In genomic region chr10:5922294-5922828, GRCm38 (mm10) we compare ENCODE assay signal across 8 mouse cellular contexts. TPM values are rescaled to one million over a fixed set of nuclear protein-coding genes. Genes with fewer than 3 reads are reported as not detected.
DNase-seq lines count a peak whose midpoint lies in the region; ATAC-seq lines count a peak whose summit lies in the region.

Gene Rgs17, minus strand, starts transcription at chr10:5922400.

- H3K4me3 ChIP-seq in forebrain, embryonic 11.5 days (ENCODE audit: low read depth, low read length) = peak within 1 kb of the TSS; percentile 66
- peak within 1 kb of the TSS; percentile 65 for H3K4me3 ChIP-seq in heart, embryonic 16.5 days (ENCODE audit: low read length)

- peak within 1 kb of the TSS; percentile 76 for H3K9ac ChIP-seq in forebrain, embryonic 11.5 days (ENCODE audit: low read length)
- peak within 1 kb of the TSS; percentile 64 for H3K9ac ChIP-seq in heart, embryonic 16.5 days (ENCODE audit: low read length)

- peak; percentile 94 for ATAC-seq in forebrain, embryonic 11.5 days (replicated peaks; ENCODE audit: low FRiP score)
- peak; percentile 85 for ATAC-seq in heart, embryonic 16.5 days (replicated peaks; ENCODE audit: extremely low read depth, insufficient read depth, low FRiP score)
- no peak for ATAC-seq in inflammation-experienced regulatory T-cells, adult 6 months

- H3K36me3 ChIP-seq in forebrain, embryonic 11.5 days (ENCODE audit: control insufficient read depth, insufficient read depth, low read length) = no peaks in the 10 kb centered on the region
- no peaks in the 10 kb centered on the region for H3K36me3 ChIP-seq in heart, embryonic 16.5 days (ENCODE audit: control insufficient read depth, insufficient read depth)

- H3K4me2 ChIP-seq in forebrain, embryonic 11.5 days (ENCODE audit: low read depth, low read length, severe bottlenecking) = peak within 1 kb of the TSS; percentile 93
- peak within 1 kb of the TSS; percentile 99 for H3K4me2 ChIP-seq in heart, embryonic 16.5 days (ENCODE audit: low read depth, low read length)

- no peaks in the 10 kb centered on the region for H3K9me3 ChIP-seq in forebrain, embryonic 11.5 days (ENCODE audit: control insufficient read depth, low read length)
- H3K9me3 ChIP-seq in heart, embryonic 16.5 days (replicated peaks; ENCODE audit: control insufficient read depth, low read length) = no peaks in the 10 kb centered on the region

- H3K27me3 ChIP-seq in forebrain, embryonic 11.5 days (ENCODE audit: control insufficient read depth, insufficient read depth, low read length) = no peaks in the 10 kb centered on the region
- H3K27me3 ChIP-seq in heart, embryonic 16.5 days (ENCODE audit: control insufficient read depth, insufficient read depth, low read length) = peaks cover 18% of the 10 kb centered on the region

- H3K27ac ChIP-seq in forebrain, embryonic 11.5 days (ENCODE audit: low read depth, low read length) = no peak within 1 kb of the TSS
- no peak within 1 kb of the TSS for H3K27ac ChIP-seq in heart, embryonic 16.5 days (ENCODE audit: low read length)

- DNase-seq in Muller cell, postnatal 12 days (ENCODE audit: inconsistent ontology term) = peak; percentile 89
- DNase-seq in brain, embryonic 18.5 days (ENCODE audit: low read depth, low spot score) = peak; percentile 54
- peak; percentile 89 for DNase-seq in forebrain, embryonic 11.5 days (ENCODE audit: low spot score)
- DNase-seq in layer of hippocampus, postnatal 36 days = peak; percentile 65 to 69
- peak; percentile 6 for DNase-seq in lung, postnatal 36 days
- DNase-seq in right cerebral cortex, postnatal 4 days = peak; percentile 71

- H3K4me1 ChIP-seq in forebrain, embryonic 11.5 days (replicated peaks; ENCODE audit: control insufficient read depth, insufficient read depth, low read length) = no peaks in the 10 kb centered on the region
- H3K4me1 ChIP-seq in heart, embryonic 16.5 days (ENCODE audit: control insufficient read depth, insufficient read depth, low read length) = peaks cover 3% of the 10 kb centered on the region

- 0% methylated on average over 31 of the region's 35 CpGs for WGBS in forebrain, embryonic 11.5 days
- WGBS in heart, embryonic 16.5 days = 2% methylated on average over 32 of the region's 35 CpGs

RNA-seq across cellular contexts. Expression of gene Rgs17, which starts in this region (rescaled TPM):
- polyA plus RNA-seq in forebrain, embryonic 11.5 days (2014; fragmentation: Nextera tagmentation; extraction: Ambion mirVana) = 2.1 and 2.8 TPM in 2 replicates
- polyA plus RNA-seq in heart, embryonic 16.5 days (2015; fragmentation: Nextera tagmentation; extraction: Ambion mirVana) = 0.80 and 0.88 TPM in 2 replicates
- total RNA-seq in layer of hippocampus, postnatal 36 days (2021) = 10 to 100 TPM; 33.6 to 36.3 TPM
- polyA plus RNA-seq in inflammation-experienced regulatory T-cells, adult 6 months (2017; shearing (Covaris generic)) = not detected

Comparison
In these comparisons a context has a peak if more than half of its experiments do, and no peak if none do; other contexts are left out.
1. Peak in ATAC-seq, H3K4me3 ChIP-seq, H3K9ac ChIP-seq and H3K4me2 ChIP-seq in heart, embryonic 16.5 days; RNA of the gene not detected or under 1 TPM.
2. DNase-seq: peak in every context shown above with its lines; median percentile 89 in Muller cell, postnatal 12 days; 89 in forebrain, embryonic 11.5 days; 71 in right cerebral cortex, postnatal 4 days; 67 in layer of hippocampus, postnatal 36 days; 54 in brain, embryonic 18.5 days; 6 in lung, postnatal 36 days.